Mouse (Mus musculus) gastrocnemius, postnatal 4 days (tissue): Measurements from ENCODE around the gene Slc36a3. TPM values are rescaled to one million over a fixed set of nuclear protein-coding genes. Genes with fewer than 3 reads are reported as not detected.
"Not testable (repeated sequence)": the region's sequence is repeated elsewhere in the genome, so short reads cannot be mapped to it uniquely, and the experiment has no call there.

ENCODE experiments used
- DNase-seq, 2 experiments: peaks; one replicate each; pipeline ENCODE4 v3.0.0; 2021 to 2022; ENCODE audit warnings: low spot score in 2 of 2, mixed read lengths in 2 of 2
- total RNA-seq, 2 experiments: library from RNA; stranded (reverse); gene quantifications; 2 replicates each; pipeline ENCODE4 v1.2.3; 2021

Slc36a3 gene
- total RNA-seq, 2 experiments from 2014 or later, result not detected

- no peak for DNase-seq
Measured at GRCm38 (mm10) chr11:55109521-55110300, 41.8 kb downstream of the Slc36a3 start.

GRCm38 (mm10) chr11:55106636-55107035, 44.9 kb downstream of the Slc36a3 start:
- DNase-seq, result no peak

GRCm38 (mm10) chr11:55105389-55105788, 46.1 kb downstream of the Slc36a3 start:
- no peak for DNase-seq

GRCm38 (mm10) chr11:55103229-55103628, 48.3 kb downstream of the Slc36a3 start:
- DNase-seq, result no peak

GRCm38 (mm10) chr11:55102015-55102414, 49.5 kb downstream of the Slc36a3 start:
- DNase-seq, result no peak

- no peak for DNase-seq
Measured at GRCm38 (mm10) chr11:55099868-55100267, 51.6 kb downstream of the Slc36a3 start.

GRCm38 (mm10) chr11:55099019-55099771, 52.3 kb downstream of the Slc36a3 start:
- DNase-seq, result no peak

- DNase-seq, result no peak
Measured at GRCm38 (mm10) chr11:55098189-55098915, 53.2 kb downstream of the Slc36a3 start.

GRCm38 (mm10) chr11:55097463-55098188, 53.9 kb downstream of the Slc36a3 start, which contains the start of gene Gm2a:
Gene Gm2a (plus strand): TSS chr11:55098115.
- DNase-seq, result peak; percentile 77 to 92

GRCm38 (mm10) chr11:55096731-55097462, 54.6 kb downstream of the Slc36a3 start:
- no peak for DNase-seq

GRCm38 (mm10) chr11:55096296-55096695, 55.2 kb downstream of the Slc36a3 start:
- not testable (repeated sequence) for DNase-seq

- DNase-seq, result no peak
Measured at GRCm38 (mm10) chr11:55093096-55093495, 58.4 kb downstream of the Slc36a3 start.

- DNase-seq, result no peak
Measured at GRCm38 (mm10) chr11:55089892-55090291, 61.6 kb downstream of the Slc36a3 start.

GRCm38 (mm10) chr11:55087006-55087405, 64.5 kb downstream of the Slc36a3 start:
- peak; percentile 46 to 67 for DNase-seq

- DNase-seq, result no peak
Measured at GRCm38 (mm10) chr11:55085396-55085795, 66.1 kb downstream of the Slc36a3 start.

- no peak for DNase-seq
Measured at GRCm38 (mm10) chr11:55084629-55085028, 66.9 kb downstream of the Slc36a3 start.

- no peak for DNase-seq
Measured at GRCm38 (mm10) chr11:55081206-55081605, 70.3 kb downstream of the Slc36a3 start.

- no peak for DNase-seq
Measured at GRCm38 (mm10) chr11:55079180-55079579, 72.3 kb downstream of the Slc36a3 start.

GRCm38 (mm10) chr11:55078502-55078901, 73.0 kb downstream of the Slc36a3 start:
- DNase-seq, result no peak
